Mouse (Mus musculus) forebrain, embryonic 12.5 days (tissue): ENCODE results near the gene Endov. TPM values are rescaled to one million over a fixed set of nuclear protein-coding genes. Genes with fewer than 3 reads are reported as not detected.

Experiments
- ATAC-seq: fragments of 200-750 bp; cut with Nextera tagmentation; 2 replicates; pipeline ENCODE4 v1.8.0; 2017; ENCODE audit warnings: moderate TSS enrichment; ENCODE audit not compliant: low FRiP score
- H3K27ac ChIP-seq: fragments of 300-500 bp; sonication (generic); 2 replicates; pipeline ENCODE4 v1.5.1; 2016; ENCODE audit warnings: mild to moderate bottlenecking
- H3K27me3 ChIP-seq: fragments of 300-500 bp; sonication (generic); 2 replicates; pipeline ENCODE4 v1.6.1; 2016; ENCODE audit warnings: mild to moderate bottlenecking
- H3K36me3 ChIP-seq: fragments of 300-500 bp; sonication (generic); replicated peaks from 2 replicates; pipeline ENCODE4 v1.6.1; 2016; ENCODE audit warnings: mild to moderate bottlenecking
- H3K4me1 ChIP-seq: fragments of 300-500 bp; sonication (generic); 2 replicates; pipeline ENCODE4 v1.6.1; 2016
- H3K4me2 ChIP-seq: fragments of 300-500 bp; sonication (generic); 2 replicates; pipeline ENCODE4 v1.6.1; 2016; ENCODE audit warnings: mild to moderate bottlenecking, moderate library complexity
- H3K4me3 ChIP-seq: fragments of 300-500 bp; sonication (generic); replicated peaks from 2 replicates; pipeline ENCODE4 v1.5.1; 2016; ENCODE audit warnings: mild to moderate bottlenecking
- H3K9ac ChIP-seq: fragments of 300-500 bp; sonication (generic); 2 replicates; pipeline ENCODE4 v1.6.1; 2016; ENCODE audit warnings: mild to moderate bottlenecking
- H3K9me3 ChIP-seq: fragments of 300-500 bp; sonication (generic); 2 replicates; pipeline ENCODE4 v1.6.1; 2016
- WGBS: fragments of 180-500 bp; shearing (Covaris S2); methylation state at CpG from one replicate; pipeline ENCODE4 v1.1.7; 2016; 5-methylcytosine and 5-hydroxymethylcytosine counted together
- polyA plus RNA-seq: library from polyadenylated mRNA; unstranded; fragments of >200 nt; fragmentation: Nextera tagmentation; extraction: Ambion mirVana; gene quantifications from 2 replicates; pipeline ENCODE4 v1.2.1, GENCODE M21; 2016

Endov gene
- polyA plus RNA-seq, 1 experiment from 2014 or later = 23.5 TPM

GRCm38 (mm10) chr11:119520713-119521063 lies 29.5 kb downstream of the Endov start:
- H3K9me3 ChIP-seq = no peaks in the 10 kb centered on the region
- H3K27ac ChIP-seq = no peak overlapping the region

DNA sequence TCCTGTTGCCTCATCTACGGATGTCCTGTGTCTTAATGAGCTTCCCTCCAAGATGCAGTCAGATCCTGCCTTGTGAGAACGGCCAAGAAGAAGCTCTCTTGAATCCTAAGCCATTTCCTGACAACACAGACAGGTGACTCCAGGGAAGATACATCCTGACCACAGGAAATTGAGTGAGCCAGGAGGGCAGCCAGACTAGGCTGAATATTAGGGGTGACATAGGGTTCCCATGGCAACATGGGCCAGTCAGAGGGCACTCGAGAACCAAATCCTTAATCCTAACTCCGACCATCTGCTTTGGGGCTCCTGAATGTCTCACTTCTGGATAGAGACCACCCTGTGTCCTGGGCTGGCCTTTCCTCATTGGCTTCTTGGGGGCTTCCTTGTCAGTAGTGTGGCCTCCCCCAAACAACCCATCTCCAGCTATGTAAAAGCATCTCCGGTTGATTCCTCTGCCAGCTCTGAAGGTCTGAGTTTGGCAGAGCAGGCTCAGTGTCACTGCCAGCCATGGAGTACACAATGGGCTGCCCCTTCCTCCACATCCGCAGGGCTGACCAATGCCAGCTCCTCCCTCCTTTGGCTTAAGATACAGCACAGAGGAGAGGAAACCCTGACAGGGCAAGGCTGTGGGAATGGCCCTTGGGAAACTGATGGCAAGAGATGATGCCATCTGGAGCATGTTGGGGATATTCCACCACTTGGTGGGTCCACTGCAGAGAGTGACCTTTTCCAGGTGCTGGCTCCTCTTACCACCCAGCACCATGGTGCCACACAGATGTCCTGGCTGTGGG lies 31.0 kb downstream of the Endov start:
- Histone ChIP-seq H3K27me3 (peaks cover 8% of the 10 kb centered on the region; the same call in 1 of the 2 replicates), H3K36me3 (no peaks in the 10 kb centered on the region), H3K4me1 (peaks cover 8% of the 10 kb centered on the region), H3K9me3 (no peaks in the 10 kb centered on the region), H3K4me2 (no peak overlapping the region), H3K4me3 (no peak overlapping the region), H3K27ac (no peak overlapping the region), H3K9ac (no peak overlapping the region)
- ATAC-seq = no peak
- 88% methylated on average over 6 of the region's 6 CpGs for WGBS

More at GRCm38 (mm10) chr11:119520713-119521063, 29.5 kb downstream of the Endov start:
- H3K9ac ChIP-seq = no peak overlapping the region
- peaks cover 22% of the 10 kb centered on the region for H3K4me1 ChIP-seq
- no peak overlapping the region for H3K4me3 ChIP-seq
- no peak overlapping the region for H3K4me2 ChIP-seq
- ATAC-seq = no peak
- H3K36me3 ChIP-seq = no peaks in the 10 kb centered on the region
- H3K27me3 ChIP-seq = peaks cover 11% of the 10 kb centered on the region; the same call in 1 of the 2 replicates

DNA sequence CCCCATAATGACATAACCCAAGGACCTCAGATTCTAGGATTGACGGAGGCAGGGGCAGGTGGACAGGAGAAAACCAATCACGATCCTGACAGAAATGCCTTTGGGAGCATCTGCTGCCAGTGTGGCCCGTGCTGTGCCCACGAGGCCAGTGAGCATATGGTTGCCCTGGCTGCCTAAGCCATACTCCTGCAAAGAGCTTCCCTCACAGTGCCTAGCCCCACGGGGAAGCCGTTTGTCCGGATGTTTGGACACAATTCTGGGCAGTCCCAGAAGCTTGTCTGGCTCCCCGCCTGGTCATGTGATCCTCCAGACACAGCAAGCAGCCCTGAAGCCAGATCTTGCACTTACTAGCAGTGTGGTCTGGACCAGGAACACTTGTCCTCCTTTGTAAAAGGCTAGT lies 31.6 kb downstream of the Endov start:
- ATAC-seq = no peak
- H3K9me3 ChIP-seq = no peaks in the 10 kb centered on the region
- H3K4me3 ChIP-seq = no peak overlapping the region
- 81% methylated on average over 8 of the region's 8 CpGs for WGBS
- no peak overlapping the region for H3K9ac ChIP-seq
- 0 out of 2 replicates have a peak, but pooled peaks cover 4% of the 10 kb centered on the region for H3K4me1 ChIP-seq
- H3K27ac ChIP-seq = no peak overlapping the region
- no peaks in the 10 kb centered on the region for H3K36me3 ChIP-seq
- H3K4me2 ChIP-seq = no peak overlapping the region
- peaks cover 8% of the 10 kb centered on the region; the same call in 1 of the 2 replicates for H3K27me3 ChIP-seq

GRCm38 (mm10) chr11:119523392-119523791 lies 32.2 kb downstream of the Endov start:
- ATAC-seq = no peak
- H3K4me3 ChIP-seq = no peak overlapping the region
- H3K4me2 ChIP-seq = no peak overlapping the region
- H3K4me1 ChIP-seq = 0 out of 2 replicates have a peak, but pooled peaks cover 4% of the 10 kb centered on the region
- H3K9ac ChIP-seq = no peak overlapping the region
- peaks cover 8% of the 10 kb centered on the region; the same call in 1 of the 2 replicates for H3K27me3 ChIP-seq
- H3K9me3 ChIP-seq = no peaks in the 10 kb centered on the region
- no peaks in the 10 kb centered on the region for H3K36me3 ChIP-seq
- 77% methylated on average over 3 of the region's 3 CpGs for WGBS
- no peak overlapping the region for H3K27ac ChIP-seq

- Histone ChIP-seq H3K27ac (no peak overlapping the region; the same call in 1 of the 2 replicates), H3K4me3 (peak overlapping the region; percentile 36), H3K27me3 (peaks cover 8% of the 10 kb centered on the region; the same call in 1 of the 2 replicates), H3K4me1 (0 out of 2 replicates have a peak, but pooled peaks cover 4% of the 10 kb centered on the region), H3K36me3 (no peaks in the 10 kb centered on the region), H3K9me3 (no peaks in the 10 kb centered on the region), H3K4me2 (peak overlapping the region; percentile 53), H3K9ac (0 out of 2 replicates have a peak overlapping the region, but pooled peaks have one; percentile 33)
- peak; percentile 95 for ATAC-seq
- 2% methylated on average over 33 of the region's 33 CpGs for WGBS
Measured at GRCm38 (mm10) chr11:119524545-119524949, 33.4 kb downstream of the Endov start.

GRCm38 (mm10) chr11:119526068-119526966 lies 35.2 kb downstream of the Endov start:
- Histone ChIP-seq H3K4me3 (no peak overlapping the region), H3K36me3 (no peaks in the 10 kb centered on the region), H3K4me1 (0 out of 2 replicates have a peak, but pooled peaks cover 4% of the 10 kb centered on the region), H3K9me3 (no peaks in the 10 kb centered on the region), H3K9ac (no peak overlapping the region), H3K27ac (no peak overlapping the region), H3K27me3 (peaks cover 4% of the 10 kb centered on the region; the same call in 1 of the 2 replicates), H3K4me2 (no peak overlapping the region)
- WGBS = 83% methylated on average over 14 of the region's 14 CpGs
- no peak for ATAC-seq

DNA sequence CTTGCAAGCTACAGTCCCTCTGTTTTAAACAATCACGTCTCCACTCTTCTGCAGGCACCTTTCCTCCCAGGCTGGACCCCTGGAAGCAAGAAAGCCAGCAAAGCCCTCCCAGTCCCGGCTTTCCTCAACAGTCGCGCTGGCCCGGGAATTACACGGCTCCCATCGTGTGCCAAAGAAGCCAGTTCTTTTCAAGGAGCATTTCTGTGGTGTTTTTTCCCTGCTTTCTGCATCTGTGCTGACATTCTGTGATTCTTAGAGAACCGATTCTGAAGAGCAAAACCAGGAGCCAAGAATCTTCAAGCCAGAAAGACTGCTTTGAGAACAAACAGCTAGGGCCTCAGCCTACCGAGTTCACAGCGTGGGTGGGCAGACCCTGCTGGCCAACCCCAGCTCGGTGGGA lies 37.8 kb downstream of the Endov start:
- no peak for ATAC-seq
- Histone ChIP-seq H3K27ac (no peak overlapping the region), H3K4me1 (0 out of 2 replicates have a peak, but pooled peaks cover 4% of the 10 kb centered on the region), H3K27me3 (0 out of 2 replicates have a peak, but pooled peaks cover 5% of the 10 kb centered on the region), H3K9me3 (no peaks in the 10 kb centered on the region), H3K9ac (no peak overlapping the region), H3K4me2 (no peak overlapping the region), H3K4me3 (no peak overlapping the region), H3K36me3 (no peaks in the 10 kb centered on the region)
- whole genome bisulfite sequencing = 73% methylated on average over 11 of the region's 11 CpGs

GRCm38 (mm10) chr11:119532460-119532859 lies 41.3 kb downstream of the Endov start:
- Histone ChIP-seq H3K27ac (no peak overlapping the region), H3K4me3 (no peak overlapping the region), H3K36me3 (no peaks in the 10 kb centered on the region), H3K9me3 (no peaks in the 10 kb centered on the region), H3K9ac (no peak overlapping the region), H3K4me2 (no peak overlapping the region), H3K4me1 (no peaks in the 10 kb centered on the region), H3K27me3 (peaks cover 9% of the 10 kb centered on the region; the same call in 1 of the 2 replicates)
- WGBS = 70% methylated on average over 8 of the region's 8 CpGs
- no peak for ATAC-seq

- Histone ChIP-seq H3K4me2 (no peak overlapping the region), H3K9ac (no peak overlapping the region), H3K27me3 (peaks cover 9% of the 10 kb centered on the region; the same call in 1 of the 2 replicates), H3K4me1 (no peaks in the 10 kb centered on the region), H3K4me3 (no peak overlapping the region), H3K27ac (no peak overlapping the region), H3K9me3 (no peaks in the 10 kb centered on the region), H3K36me3 (no peaks in the 10 kb centered on the region)
- ATAC-seq = no peak
- WGBS = 75% methylated on average over 7 of the region's 7 CpGs
Measured at GRCm38 (mm10) chr11:119533745-119534144, 42.6 kb downstream of the Endov start.

DNA sequence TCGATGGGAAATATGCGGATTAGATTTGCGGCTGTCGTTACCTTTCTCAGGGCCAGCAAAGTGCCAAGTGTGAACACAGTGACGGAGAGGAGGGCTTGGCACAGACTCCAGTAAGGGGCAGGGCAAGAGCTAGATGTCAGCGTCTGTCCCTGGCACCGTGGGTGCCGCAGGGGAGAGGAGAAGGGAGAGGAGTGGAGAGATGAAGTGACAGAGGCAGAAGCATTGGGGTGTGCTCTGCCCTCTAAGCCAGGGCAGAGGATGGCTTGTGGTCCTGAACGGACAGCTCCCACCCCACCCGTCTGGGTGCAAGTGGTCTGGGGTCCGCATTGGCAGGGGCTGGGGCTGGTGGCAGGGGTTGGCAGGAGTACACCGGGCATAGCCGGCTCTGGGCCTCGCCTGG lies 48.8 kb downstream of the Endov start:
- Histone ChIP-seq H3K9ac (no peak overlapping the region), H3K27me3 (peaks cover 57% of the 10 kb centered on the region), H3K36me3 (no peaks in the 10 kb centered on the region), H3K4me1 (peaks cover 13% of the 10 kb centered on the region; the same call in 1 of the 2 replicates), H3K4me2 (no peak overlapping the region), H3K4me3 (no peak overlapping the region), H3K27ac (no peak overlapping the region), H3K9me3 (no peaks in the 10 kb centered on the region)
- WGBS = 34% methylated on average over 14 of the region's 14 CpGs
- ATAC-seq = no peak

DNA sequence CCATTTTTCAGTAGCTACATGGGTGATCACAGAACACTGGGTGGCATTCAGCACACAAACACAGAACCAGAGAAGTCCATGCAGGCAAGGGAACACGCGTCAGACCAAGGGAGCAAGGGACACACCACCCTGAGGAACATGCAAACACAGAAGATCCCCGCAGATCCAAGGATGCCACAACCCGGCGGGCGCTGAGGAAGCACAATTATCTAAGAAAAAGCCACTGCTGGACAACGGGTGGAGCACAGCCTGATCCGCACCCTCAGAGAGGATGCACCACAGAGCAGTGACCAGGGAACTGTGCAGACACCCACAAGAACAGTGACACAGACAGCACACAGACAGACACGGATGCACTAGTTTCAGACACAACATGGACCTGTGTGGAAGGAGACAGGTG lies 49.4 kb downstream of the Endov start:
- Histone ChIP-seq H3K27ac (no peak overlapping the region), H3K4me1 (peaks cover 19% of the 10 kb centered on the region; the same call in 1 of the 2 replicates), H3K27me3 (peaks cover 63% of the 10 kb centered on the region), H3K9me3 (no peaks in the 10 kb centered on the region), H3K4me2 (no peak overlapping the region), H3K36me3 (no peaks in the 10 kb centered on the region), H3K9ac (no peak overlapping the region), H3K4me3 (no peak overlapping the region)
- 81% methylated on average over 9 of the region's 9 CpGs for WGBS
- no peak for ATAC-seq

DNA sequence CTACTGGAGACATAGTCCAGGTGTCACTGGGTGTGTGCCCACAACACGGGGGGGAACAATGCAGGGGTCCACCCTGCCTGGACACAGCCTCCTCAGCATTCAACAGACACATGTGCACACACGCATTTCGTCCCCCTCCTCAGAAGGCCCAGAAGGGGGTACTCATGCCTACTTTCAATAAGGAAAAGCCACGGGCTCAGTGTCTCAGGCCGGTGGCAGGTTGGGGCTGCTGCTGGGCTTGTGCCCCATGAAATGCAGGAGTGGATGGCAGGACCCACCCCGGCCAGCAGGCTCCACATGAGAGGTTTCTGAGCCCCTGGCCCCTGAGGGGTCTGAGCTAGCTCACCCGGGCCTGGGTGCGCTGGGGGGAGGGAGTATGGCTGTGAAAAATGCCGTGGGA lies 49.9 kb downstream of the Endov start:
- WGBS = 85% methylated on average over 9 of the region's 9 CpGs
- Histone ChIP-seq H3K27me3 (peaks cover 68% of the 10 kb centered on the region), H3K9me3 (no peaks in the 10 kb centered on the region)

More for the DNA sequence above, 49.9 kb downstream of the Endov start:
- Histone ChIP-seq H3K4me2 (no peak overlapping the region), H3K9ac (no peak overlapping the region), H3K36me3 (no peaks in the 10 kb centered on the region), H3K4me3 (no peak overlapping the region), H3K27ac (no peak overlapping the region), H3K4me1 (peaks cover 25% of the 10 kb centered on the region)
- ATAC-seq = no peak
